In the genomic region with DNA sequence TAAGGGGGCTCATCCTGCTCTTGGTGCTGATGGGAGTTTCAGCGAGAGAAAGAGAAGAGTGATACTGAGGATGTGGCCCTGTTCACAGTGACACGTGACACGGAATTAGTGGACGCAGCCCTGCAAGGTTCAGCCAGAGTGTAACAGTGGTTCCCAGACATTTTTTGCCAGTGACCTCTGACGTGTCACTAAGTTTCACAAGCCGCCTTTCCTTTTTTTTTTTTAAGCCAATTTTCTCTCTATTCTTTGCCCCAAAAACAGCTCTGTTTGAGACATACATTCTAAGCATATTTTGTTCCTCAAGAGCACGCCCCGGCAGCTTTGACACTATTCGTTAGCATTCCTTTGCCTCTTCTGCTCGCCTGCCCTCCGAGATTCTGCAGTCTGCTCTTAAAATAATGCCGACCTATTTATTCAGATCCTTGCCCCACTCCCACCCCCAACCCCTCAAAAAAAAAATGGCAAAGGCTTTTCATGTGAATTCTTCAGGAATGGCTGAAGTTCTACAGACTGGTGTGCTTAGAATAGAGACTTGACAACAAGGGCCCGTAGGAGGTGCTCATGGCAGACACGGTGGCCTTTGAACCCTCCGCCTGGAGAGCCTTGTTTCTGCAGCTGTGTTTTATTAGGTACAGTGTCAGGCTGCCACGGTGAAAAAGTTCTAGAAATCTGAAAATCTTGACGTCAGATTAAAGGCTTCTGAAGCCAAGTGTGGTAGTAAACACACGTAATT, we compare ENCODE assay signal across 8 mouse cellular contexts.
DNase-seq lines count a peak whose midpoint lies in the region.

No protein-coding gene starts in this region.

- peak; percentile 35 for DNase-seq in gastrocnemius, postnatal 25 days
- no peak for DNase-seq in gastrocnemius, postnatal 14 days
- peak; percentile 65 to 73 for DNase-seq in heart, adult 18-20 months
- DNase-seq in kidney, adult 8-10 months = peak; percentile 45 to 49
- peak; percentile 70 for DNase-seq in mesoderm, embryonic 11.5 days (ENCODE audit: low read depth, low spot score)
- no peak for DNase-seq in layer of hippocampus, postnatal 25 days (ENCODE audit: extremely low spot score in 1 of 2, low spot score in 1 of 2)
- DNase-seq in cerebellum, adult 9-11 months = no peak
- no peak for DNase-seq in left cerebral cortex, postnatal 25 days (ENCODE audit: low spot score in 2 of 2)

- intact Hi-C loops in gastrocnemius, postnatal 14 days (cut with DNase I; ENCODE audit: low total_unique reads) = no loop called here
- intact Hi-C loops in left cerebral cortex, postnatal 25 days (cut with DNase I) = no loop called here

Comparison
In these comparisons a context has a peak if more than half of its experiments do, and no peak if none do; other contexts are left out.
1. DNase-seq: peak in gastrocnemius, postnatal 25 days (single experiment), heart, adult 18-20 months (2 of 2), kidney, adult 8-10 months (2 of 2) and mesoderm, embryonic 11.5 days (single experiment); none in gastrocnemius, postnatal 14 days (single experiment), layer of hippocampus, postnatal 25 days (0 of 2), cerebellum, adult 9-11 months (single experiment) and left cerebral cortex, postnatal 25 days (0 of 2).